Mouse (Mus musculus) liver, adult 2 months (tissue): ENCODE measurements around the gene Plekhg2. TPM values are rescaled to one million over a fixed set of nuclear protein-coding genes. Genes with fewer than 3 reads are reported as not detected.
A peak's percentile ranks its signal among the peaks of the same experiment; 100 is the strongest.

Experiments used
- DNase-seq: peaks from one replicate; pipeline ENCODE4 v3.0.0-alpha.2; 2011; ENCODE audit warnings: low read depth, low spot score; ENCODE audit errors: extremely low read depth
- H3K27ac ChIP-seq: fragments of 200-500 bp; replicated peaks from 2 replicates; pipeline ENCODE4 v1.5.1; 2012; ENCODE audit warnings: low read depth, mild to moderate bottlenecking, control low read depth, inconsistent platforms, low read length; ENCODE audit not compliant: insufficient read depth
- H3K27me3 ChIP-seq: fragments of 200-500 bp; 2 replicates; pipeline ENCODE4 v1.6.1; 2012; ENCODE audit warnings: mild to moderate bottlenecking, moderate library complexity, low read length, inconsistent platforms; ENCODE audit not compliant: control insufficient read depth, insufficient read depth
- H3K36me3 ChIP-seq: fragments of 200-500 bp; 2 replicates; pipeline ENCODE4 v1.6.1; 2012; ENCODE audit warnings: low read length, inconsistent platforms; ENCODE audit not compliant: control insufficient read depth, insufficient read depth
- H3K4me1 ChIP-seq: fragments of 200-500 bp; 2 replicates; pipeline ENCODE4 v1.6.1; 2011; ENCODE audit warnings: low read length; ENCODE audit not compliant: control insufficient read depth, insufficient read depth
- H3K4me3 ChIP-seq: fragments of 200-500 bp; 2 replicates; pipeline ENCODE4 v1.5.1; 2011; ENCODE audit warnings: low read depth, mild to moderate bottlenecking, control low read depth, low read length, moderate library complexity; ENCODE audit not compliant: insufficient read depth
- H3K79me2 ChIP-seq: fragments of 200-500 bp; 2 replicates; pipeline ENCODE4 v1.6.1; 2012; ENCODE audit warnings: inconsistent platforms, mild to moderate bottlenecking, low read length, moderate library complexity; ENCODE audit not compliant: control insufficient read depth, insufficient read depth
- H3K9ac ChIP-seq: fragments of 200-500 bp; 2 replicates; pipeline ENCODE4 v1.6.1; 2012; ENCODE audit warnings: low read depth, mild to moderate bottlenecking, control low read depth, inconsistent platforms, low read length
- CTCF ChIP-seq: fragments of 200-500 bp; IDR thresholded peaks from 2 replicates; pipeline ENCODE4 v1.5.1; 2011; ENCODE audit warnings: low read depth, low read length, control low read depth
- POLR2A ChIP-seq: fragments of 200-500 bp; IDR thresholded peaks from 2 replicates; pipeline ENCODE4 v1.6.1; 2011; ENCODE audit warnings: low read length, control low read depth; ENCODE audit not compliant: insufficient read depth; ENCODE audit errors: extremely low read depth
- WGBS: fragments of 180-500 bp; shearing (Covaris S2); methylation state at CpG from one replicate; pipeline ENCODE4 v1.1.7; 2018; 5-methylcytosine and 5-hydroxymethylcytosine counted together
- polyA plus RNA-seq: library from polyadenylated mRNA; depleted of rRNA; stranded (reverse); fragments of >200 nt; gene quantifications from 2 replicates; pipeline ENCODE4 v1.2.3, GENCODE M21; 2012
- total RNA-seq: library from RNA; depleted of rRNA; stranded (reverse); fragments of >200 nt; gene quantifications from 2 replicates; pipeline ENCODE4 v1.2.3, GENCODE M21; 2014

Gene Plekhg2
- total and polyA plus RNA-seq, 2 experiments, result 0.65 to 3.5 TPM

GRCm38 (mm10) chr7:28334534-28334933 lies 37.9 kb downstream of the Plekhg2 start:
- WGBS, result 60% methylated on average over 4 of the region's 4 CpGs
- peaks cover 12% of the 10 kb centered on the region for H3K36me3 ChIP-seq
- H3K79me2 ChIP-seq, result peaks cover 41% of the 10 kb centered on the region

GRCm38 (mm10) chr7:28328260-28328659 lies 44.1 kb downstream of the Plekhg2 start:
- WGBS, result 59% methylated on average over 2 of the region's 2 CpGs
- Histone ChIP-seq H3K27me3 (no peaks in the 10 kb centered on the region), H3K4me3 (no peak overlapping the region), H3K36me3 (peaks cover 61% of the 10 kb centered on the region), H3K79me2 (peaks cover 2% of the 10 kb centered on the region; the same call in 1 of the 2 replicates), H3K4me1 (no peaks in the 10 kb centered on the region), H3K27ac (no peak overlapping the region), H3K9ac (no peak overlapping the region)
- no peak for DNase-seq
- TF ChIP-seq POLR2A (no peak), CTCF (no peak)

More at GRCm38 (mm10) chr7:28334534-28334933, 37.9 kb downstream of the Plekhg2 start:
- Histone ChIP-seq H3K4me1 (peaks cover 14% of the 10 kb centered on the region), H3K9ac (no peak overlapping the region), H3K4me3 (no peak overlapping the region), H3K27ac (no peak overlapping the region), H3K27me3 (no peaks in the 10 kb centered on the region)
- DNase-seq, result no peak
- no peak for TF ChIP-seq CTCF
- TF ChIP-seq POLR2A, result no peak

DNA sequence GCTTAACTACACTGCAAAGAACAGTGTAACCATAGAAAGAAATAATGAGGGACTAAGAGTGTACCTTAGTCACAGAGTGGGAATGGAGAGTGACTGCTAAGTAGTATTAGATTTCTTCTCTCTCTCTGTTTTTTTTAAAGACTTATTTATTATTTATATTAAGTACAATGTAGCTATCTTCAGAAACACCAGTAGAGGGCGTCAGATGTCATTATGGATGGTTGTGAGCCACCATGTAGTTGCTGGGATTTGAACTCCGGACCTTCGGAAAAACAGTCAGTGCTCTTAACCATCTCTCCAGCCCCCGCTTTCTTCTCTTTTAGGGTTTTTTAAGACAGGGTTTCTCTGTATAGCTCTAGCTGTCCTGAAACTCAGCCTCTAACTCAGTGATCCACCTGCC lies 45.9 kb downstream of the Plekhg2 start:
- Histone ChIP-seq H3K36me3 (peaks cover 69% of the 10 kb centered on the region), H3K27ac (no peak overlapping the region), H3K9ac (no peak overlapping the region), H3K4me3 (no peak overlapping the region), H3K4me1 (no peaks in the 10 kb centered on the region), H3K27me3 (no peaks in the 10 kb centered on the region), H3K79me2 (no peaks in the 10 kb centered on the region; the same call in 1 of the 2 replicates)
- TF ChIP-seq POLR2A, result no peak
- 0 out of 2 replicates have a peak, but pooled peaks have one; percentile 6 for TF ChIP-seq CTCF
- 86% methylated on average over 4 of the region's 4 CpGs for WGBS
- DNase-seq, result no peak

DNA sequence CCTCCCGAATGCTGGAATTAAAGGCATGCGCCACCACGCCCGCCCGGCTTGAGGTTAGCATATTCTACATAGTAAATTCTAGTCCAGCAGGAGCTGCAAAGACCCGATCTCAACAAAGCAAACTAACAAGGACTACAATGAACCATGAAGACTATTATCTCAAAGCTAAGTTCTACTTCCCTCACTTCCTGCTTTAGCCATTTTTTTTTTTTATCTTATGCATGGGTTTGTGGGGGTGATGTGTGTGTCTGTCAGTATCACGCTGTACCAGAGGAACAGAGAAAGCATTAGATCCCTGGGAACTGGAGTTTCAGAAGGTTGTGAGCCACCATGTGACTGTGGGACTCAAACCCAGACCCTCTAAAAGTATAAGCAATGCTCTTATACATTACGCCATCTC lies 47.1 kb downstream of the Plekhg2 start:
- 94% methylated on average over 8 of the region's 8 CpGs for WGBS
- no peak overlapping the region for H3K9ac ChIP-seq

DNA sequence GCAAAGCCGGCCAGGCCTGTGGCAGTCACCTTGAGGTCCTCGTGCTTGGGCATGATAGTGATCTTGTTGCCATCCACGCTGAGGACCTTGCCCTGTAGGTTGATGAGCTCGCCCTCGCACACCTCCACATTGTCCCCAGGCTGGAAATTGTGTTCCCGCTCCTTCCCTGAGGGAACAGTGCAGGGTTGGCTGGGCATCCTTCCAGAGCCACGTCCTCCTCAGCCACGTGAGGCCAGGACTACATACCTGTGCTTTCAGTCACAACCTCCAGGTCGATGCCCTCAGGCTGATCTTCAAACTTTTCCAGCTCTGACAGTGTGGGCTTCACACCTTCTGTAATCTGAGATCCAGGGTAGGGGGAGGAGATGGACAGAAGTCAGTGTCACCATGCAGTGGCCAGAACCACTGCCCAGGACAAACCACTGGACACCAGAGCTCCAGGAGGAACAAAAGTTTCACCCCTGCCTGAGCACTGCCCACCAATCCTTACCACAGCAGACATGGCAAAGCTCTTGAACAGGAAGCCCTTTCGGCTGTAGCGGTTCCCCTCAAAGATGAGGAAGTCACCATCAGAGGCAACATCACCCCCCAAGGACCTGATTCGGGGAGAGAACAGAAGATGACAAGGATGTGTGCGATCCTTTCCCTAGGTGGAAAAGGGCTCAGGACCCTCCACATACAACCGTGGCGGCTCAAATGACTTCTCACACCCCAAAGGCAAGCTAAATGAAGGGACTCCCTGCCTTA lies 50.3 kb downstream of the Plekhg2 start:
- Histone ChIP-seq H3K27me3 (no peaks in the 10 kb centered on the region), H3K27ac (no peak overlapping the region), H3K36me3 (peaks cover 66% of the 10 kb centered on the region), H3K9ac (no peak overlapping the region), H3K4me1 (no peaks in the 10 kb centered on the region), H3K4me3 (no peak overlapping the region), H3K79me2 (no peaks in the 10 kb centered on the region)
- 57% methylated on average over 15 of the region's 15 CpGs for WGBS
- DNase-seq, result peak; percentile 58
- TF ChIP-seq POLR2A (no peak), CTCF (no peak)

More for the DNA sequence above, 47.1 kb downstream of the Plekhg2 start:
- H3K27ac ChIP-seq, result no peak overlapping the region
- H3K4me1 ChIP-seq, result no peaks in the 10 kb centered on the region
- peaks cover 63% of the 10 kb centered on the region for H3K36me3 ChIP-seq
- TF ChIP-seq CTCF, result no peak
- no peak for DNase-seq
- no peaks in the 10 kb centered on the region for H3K27me3 ChIP-seq
- H3K4me3 ChIP-seq, result no peak overlapping the region
- no peaks in the 10 kb centered on the region for H3K79me2 ChIP-seq

DNA sequence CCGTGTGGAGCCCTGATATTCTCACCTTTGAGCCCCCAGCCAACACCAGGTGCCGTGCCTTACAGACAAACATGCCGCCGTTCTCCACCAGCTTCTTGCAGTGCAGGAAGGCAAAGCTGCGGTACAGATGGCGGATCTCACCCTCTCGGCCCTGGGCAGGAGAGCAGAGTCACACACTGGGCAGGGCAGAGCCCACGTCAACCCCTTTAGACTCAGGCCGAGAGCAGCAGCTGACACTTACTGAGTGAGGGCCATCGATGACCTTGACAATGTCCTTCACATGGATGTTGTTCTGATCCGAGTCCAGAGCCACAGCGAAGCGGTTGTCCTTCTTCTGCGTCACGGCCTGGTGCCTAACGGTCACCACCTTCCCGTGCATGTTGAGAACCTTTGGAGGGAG lies 53.7 kb downstream of the Plekhg2 start:
- no peak overlapping the region for H3K4me3 ChIP-seq
- no peaks in the 10 kb centered on the region for H3K4me1 ChIP-seq
- H3K27me3 ChIP-seq, result no peaks in the 10 kb centered on the region
- DNase-seq, result no peak
- no peak for TF ChIP-seq CTCF
- TF ChIP-seq POLR2A, result no peak
- 94% methylated on average over 17 of the region's 17 CpGs for WGBS
- no peak overlapping the region for H3K9ac ChIP-seq
- H3K36me3 ChIP-seq, result peaks cover 62% of the 10 kb centered on the region
- no peaks in the 10 kb centered on the region for H3K79me2 ChIP-seq
- H3K27ac ChIP-seq, result no peak overlapping the region
